Mouse (Mus musculus): ENCODE results near the gene Kif26b. TPM values are rescaled to one million over a fixed set of nuclear protein-coding genes. Genes with fewer than 3 reads are reported as not detected.

Kif26b gene
- polyA plus RNA-seq, 1 experiment from 2014 or later: 23.7 TPM

DNA sequence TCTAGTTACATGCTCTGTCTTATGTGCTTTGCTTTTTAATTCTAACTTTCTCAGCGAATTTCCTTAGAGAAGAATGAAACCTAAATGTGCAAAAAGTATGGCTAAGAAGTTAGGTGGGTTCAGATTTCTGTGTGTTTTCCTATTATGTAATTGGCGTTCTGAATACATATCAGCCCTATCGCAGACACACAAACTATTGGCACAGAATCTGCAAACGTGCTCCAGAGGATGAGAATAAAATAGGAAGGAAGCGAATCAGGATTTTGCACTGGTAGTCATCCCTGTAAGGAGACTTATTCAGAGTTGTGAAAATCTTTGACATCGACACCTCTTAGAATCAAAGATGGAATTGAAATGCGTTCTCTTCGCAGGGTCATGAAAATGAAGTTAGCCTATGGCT lies 270.0 kb downstream of the Kif26b start:
- H3K27ac ChIP-seq (replicated peaks; ENCODE audit: low read depth, low read length): no peak overlapping the region; the same call in 1 of the 2 replicates
- 85% methylated on average over 8 of the region's 8 CpGs for WGBS
- H3K27me3 ChIP-seq (ENCODE audit: control insufficient read depth, insufficient read depth, low read length): no peaks in the 10 kb centered on the region
- H3K4me2 ChIP-seq (ENCODE audit: low read depth, severe bottlenecking): no peak overlapping the region
- ATAC-seq (ENCODE audit: insufficient number of reproducible peaks, low FRiP score, low TSS enrichment, low read depth): no peak
- H3K9me3 ChIP-seq (ENCODE audit: control insufficient read depth, low read length): no peaks in the 10 kb centered on the region
- H3K4me1 ChIP-seq (ENCODE audit: control insufficient read depth, insufficient read depth, low read length): peaks cover 27% of the 10 kb centered on the region
- H3K9ac ChIP-seq (ENCODE audit: low read length): no peak overlapping the region
- no peaks in the 10 kb centered on the region for H3K36me3 ChIP-seq (ENCODE audit: control insufficient read depth, insufficient read depth, low read length)
- no peak overlapping the region for H3K4me3 ChIP-seq (ENCODE audit: low read depth, low read length)
- no peak for DNase-seq (ENCODE audit: low spot score)

DNA sequence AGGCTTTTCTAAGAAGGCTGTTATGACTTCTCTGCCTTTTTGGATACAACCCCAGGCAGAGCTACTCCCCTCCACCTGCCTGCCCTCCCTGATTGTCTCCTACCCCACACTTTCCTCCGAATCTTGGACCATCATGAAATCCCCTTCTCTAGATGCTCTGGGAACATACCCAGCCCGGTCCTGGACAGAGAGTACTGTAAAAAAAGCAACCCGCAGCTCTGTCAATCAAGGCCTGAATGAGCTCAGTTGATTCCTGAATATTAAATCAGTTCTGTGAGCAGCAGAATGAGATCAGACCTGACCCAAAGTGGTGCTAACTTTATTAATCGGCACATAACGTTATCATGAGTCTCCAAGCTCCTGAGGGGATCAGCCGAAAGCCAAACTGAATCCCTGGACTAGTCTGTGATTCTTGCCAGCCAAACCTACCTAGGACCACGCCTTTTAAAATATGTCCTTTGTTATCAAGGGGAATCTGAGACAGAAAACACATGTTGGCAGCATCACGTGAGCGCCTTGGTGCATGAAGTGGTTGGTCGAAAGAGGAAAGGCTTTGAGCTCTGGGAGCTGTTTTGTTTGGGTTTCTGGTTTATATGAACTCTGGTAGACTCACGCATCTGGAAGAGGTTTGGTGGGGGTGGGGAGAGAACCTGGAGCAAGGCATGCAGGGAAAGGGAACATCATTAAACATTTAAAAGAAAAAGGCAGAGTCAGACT lies 271.1 kb downstream of the Kif26b start:
- H3K4me2 ChIP-seq (ENCODE audit: low read depth, severe bottlenecking): peak overlapping the region; percentile 16; the same call in 1 of the 2 replicates
- H3K4me1 ChIP-seq (ENCODE audit: control insufficient read depth, insufficient read depth, low read length): peaks cover 27% of the 10 kb centered on the region
- H3K4me3 ChIP-seq (ENCODE audit: low read depth, low read length): no peak overlapping the region
- peak overlapping the region; percentile 85 for H3K27ac ChIP-seq (replicated peaks; ENCODE audit: low read depth, low read length)
- no peaks in the 10 kb centered on the region for H3K9me3 ChIP-seq (ENCODE audit: control insufficient read depth, low read length)
- no peaks in the 10 kb centered on the region for H3K27me3 ChIP-seq (ENCODE audit: control insufficient read depth, insufficient read depth, low read length)
- ATAC-seq (ENCODE audit: insufficient number of reproducible peaks, low FRiP score, low TSS enrichment, low read depth): peak; percentile 41; the same call in 1 of the 2 replicates
- H3K36me3 ChIP-seq (ENCODE audit: control insufficient read depth, insufficient read depth, low read length): no peaks in the 10 kb centered on the region
- H3K9ac ChIP-seq (ENCODE audit: low read length): peak overlapping the region; percentile 23; the same call in 1 of the 2 replicates
- 43% methylated on average over 11 of the region's 11 CpGs for WGBS
- DNase-seq (ENCODE audit: low spot score): peak; percentile 77

DNA sequence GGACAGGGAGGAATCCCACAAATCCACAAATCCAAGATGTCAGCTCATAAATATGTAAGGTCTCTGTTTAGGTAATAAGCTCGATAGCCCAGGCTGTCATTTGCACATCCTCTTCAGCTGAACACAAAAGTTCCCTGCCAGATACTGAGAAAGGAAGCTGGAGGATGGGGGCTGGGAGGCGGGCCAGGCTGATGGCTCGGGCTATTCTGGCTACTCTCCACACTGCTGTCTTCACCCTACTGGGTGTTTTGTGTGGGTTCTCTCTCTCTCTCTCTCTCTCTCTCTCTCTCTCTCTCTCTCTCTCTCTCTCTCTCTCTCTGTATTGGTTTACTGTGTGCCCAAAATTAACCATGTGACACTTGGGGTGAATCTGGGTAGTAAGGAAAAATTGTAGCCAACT lies 274.2 kb downstream of the Kif26b start:
- Histone ChIP-seq H3K36me3 (ENCODE audit: control insufficient read depth, insufficient read depth, low read length) (no peaks in the 10 kb centered on the region), H3K4me3 (ENCODE audit: low read depth, low read length) (no peak overlapping the region), H3K27ac (replicated peaks; ENCODE audit: low read depth, low read length) (no peak overlapping the region), H3K27me3 (ENCODE audit: control insufficient read depth, insufficient read depth, low read length) (no peaks in the 10 kb centered on the region), H3K4me1 (ENCODE audit: control insufficient read depth, insufficient read depth, low read length) (peaks cover 21% of the 10 kb centered on the region), H3K4me2 (ENCODE audit: low read depth, severe bottlenecking) (no peak overlapping the region), H3K9ac (ENCODE audit: low read length) (no peak overlapping the region), H3K9me3 (ENCODE audit: control insufficient read depth, low read length) (no peaks in the 10 kb centered on the region)
- ATAC-seq (ENCODE audit: insufficient number of reproducible peaks, low FRiP score, low TSS enrichment, low read depth): no peak
- no peak for DNase-seq (ENCODE audit: low spot score)
- WGBS: 70% methylated on average over 3 of the region's 3 CpGs

DNA sequence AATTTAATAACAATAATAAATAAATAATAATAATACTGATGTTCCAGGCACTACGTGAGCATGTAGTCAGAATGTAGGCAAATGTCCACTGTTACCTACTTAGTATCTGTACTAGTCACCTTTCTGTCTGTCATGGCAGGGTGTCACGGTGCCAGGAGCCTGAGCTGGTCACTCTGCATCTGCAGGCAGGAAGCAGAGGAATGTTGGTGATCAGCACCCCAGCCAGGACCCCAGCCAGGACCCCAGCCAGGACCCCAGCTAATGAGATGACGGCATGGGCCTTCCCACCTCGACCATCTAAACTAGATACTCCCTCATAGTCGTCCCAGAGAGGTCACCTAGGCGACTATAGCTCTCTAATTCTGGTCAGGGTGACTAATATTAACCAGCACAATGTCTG lies 288.6 kb downstream of the Kif26b start:
- Histone ChIP-seq H3K9ac (ENCODE audit: low read length) (no peak overlapping the region), H3K27me3 (ENCODE audit: control insufficient read depth, insufficient read depth, low read length) (no peaks in the 10 kb centered on the region), H3K4me3 (ENCODE audit: low read depth, low read length) (no peak overlapping the region), H3K36me3 (ENCODE audit: control insufficient read depth, insufficient read depth, low read length) (no peaks in the 10 kb centered on the region), H3K27ac (replicated peaks; ENCODE audit: low read depth, low read length) (no peak overlapping the region), H3K9me3 (ENCODE audit: control insufficient read depth, low read length) (no peaks in the 10 kb centered on the region), H3K4me2 (ENCODE audit: low read depth, severe bottlenecking) (no peak overlapping the region), H3K4me1 (ENCODE audit: control insufficient read depth, insufficient read depth, low read length) (peaks cover 14% of the 10 kb centered on the region; the same call in 1 of the 2 replicates)
- WGBS: 73% methylated on average over 6 of the region's 6 CpGs
- no peak for DNase-seq (ENCODE audit: low spot score)
- no peak for ATAC-seq (ENCODE audit: insufficient number of reproducible peaks, low FRiP score, low TSS enrichment, low read depth)

DNA sequence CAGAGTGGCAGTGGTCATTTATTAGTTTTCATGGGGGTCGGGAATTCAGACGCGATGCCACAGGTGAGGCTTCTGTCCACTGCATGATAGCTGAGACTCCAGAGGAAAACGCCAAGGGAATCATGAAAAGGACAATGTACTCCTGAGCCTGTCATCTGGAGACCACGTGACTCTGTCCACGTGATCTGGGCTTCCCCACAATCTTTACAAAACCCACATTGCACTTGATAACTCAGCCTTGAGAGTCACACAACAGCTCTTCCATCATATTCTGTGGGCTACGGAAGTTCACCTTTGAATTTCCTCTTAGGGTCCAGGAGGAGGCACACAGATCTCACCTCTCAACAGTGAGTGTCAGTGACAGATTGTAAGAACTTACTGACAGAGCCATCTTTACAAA lies 290.1 kb downstream of the Kif26b start:
- Histone ChIP-seq H3K4me1 (ENCODE audit: control insufficient read depth, insufficient read depth, low read length) (peaks cover 14% of the 10 kb centered on the region; the same call in 1 of the 2 replicates), H3K9me3 (ENCODE audit: control insufficient read depth, low read length) (no peaks in the 10 kb centered on the region), H3K27ac (replicated peaks; ENCODE audit: low read depth, low read length) (no peak overlapping the region), H3K4me3 (ENCODE audit: low read depth, low read length) (no peak overlapping the region), H3K36me3 (ENCODE audit: control insufficient read depth, insufficient read depth, low read length) (no peaks in the 10 kb centered on the region), H3K4me2 (ENCODE audit: low read depth, severe bottlenecking) (no peak overlapping the region), H3K9ac (ENCODE audit: low read length) (no peak overlapping the region), H3K27me3 (ENCODE audit: control insufficient read depth, insufficient read depth, low read length) (no peaks in the 10 kb centered on the region)
- 78% methylated on average over 7 of the region's 7 CpGs for WGBS
- no peak for DNase-seq (ENCODE audit: low spot score)
- no peak for ATAC-seq (ENCODE audit: insufficient number of reproducible peaks, low FRiP score, low TSS enrichment, low read depth)

DNA sequence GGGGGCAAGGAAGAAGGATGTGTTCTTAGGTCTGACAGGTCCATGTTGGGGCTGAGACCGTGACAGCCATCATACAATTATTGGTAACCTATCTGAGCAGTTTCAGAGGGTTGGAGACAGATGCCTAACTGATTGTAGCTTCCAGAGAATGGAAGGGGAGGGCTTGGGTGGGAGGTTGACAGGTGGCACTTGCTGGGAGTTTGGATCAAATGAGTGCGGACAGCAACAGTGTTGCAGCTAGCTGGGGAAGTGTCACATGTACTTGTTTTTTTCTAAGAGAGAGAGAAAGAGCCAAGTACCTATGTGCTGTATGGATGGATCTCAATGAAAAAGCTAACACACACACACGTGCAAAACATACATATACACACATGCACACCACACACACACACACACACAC lies 291.2 kb downstream of the Kif26b start:
- no peak overlapping the region; the same call in 1 of the 2 replicates for H3K27ac ChIP-seq (replicated peaks; ENCODE audit: low read depth, low read length)
- H3K27me3 ChIP-seq (ENCODE audit: control insufficient read depth, insufficient read depth, low read length): no peaks in the 10 kb centered on the region
- ATAC-seq (ENCODE audit: insufficient number of reproducible peaks, low FRiP score, low TSS enrichment, low read depth): no peak
- H3K4me1 ChIP-seq (ENCODE audit: control insufficient read depth, insufficient read depth, low read length): peaks cover 14% of the 10 kb centered on the region; the same call in 1 of the 2 replicates
- no peak overlapping the region for H3K4me3 ChIP-seq (ENCODE audit: low read depth, low read length)
- H3K36me3 ChIP-seq (ENCODE audit: control insufficient read depth, insufficient read depth, low read length): no peaks in the 10 kb centered on the region
- H3K4me2 ChIP-seq (ENCODE audit: low read depth, severe bottlenecking): no peak overlapping the region
- no peaks in the 10 kb centered on the region for H3K9me3 ChIP-seq (ENCODE audit: control insufficient read depth, low read length)
- WGBS: 86% methylated on average over 3 of the region's 3 CpGs
- H3K9ac ChIP-seq (ENCODE audit: low read length): no peak overlapping the region
- no peak for DNase-seq (ENCODE audit: low spot score)

DNA sequence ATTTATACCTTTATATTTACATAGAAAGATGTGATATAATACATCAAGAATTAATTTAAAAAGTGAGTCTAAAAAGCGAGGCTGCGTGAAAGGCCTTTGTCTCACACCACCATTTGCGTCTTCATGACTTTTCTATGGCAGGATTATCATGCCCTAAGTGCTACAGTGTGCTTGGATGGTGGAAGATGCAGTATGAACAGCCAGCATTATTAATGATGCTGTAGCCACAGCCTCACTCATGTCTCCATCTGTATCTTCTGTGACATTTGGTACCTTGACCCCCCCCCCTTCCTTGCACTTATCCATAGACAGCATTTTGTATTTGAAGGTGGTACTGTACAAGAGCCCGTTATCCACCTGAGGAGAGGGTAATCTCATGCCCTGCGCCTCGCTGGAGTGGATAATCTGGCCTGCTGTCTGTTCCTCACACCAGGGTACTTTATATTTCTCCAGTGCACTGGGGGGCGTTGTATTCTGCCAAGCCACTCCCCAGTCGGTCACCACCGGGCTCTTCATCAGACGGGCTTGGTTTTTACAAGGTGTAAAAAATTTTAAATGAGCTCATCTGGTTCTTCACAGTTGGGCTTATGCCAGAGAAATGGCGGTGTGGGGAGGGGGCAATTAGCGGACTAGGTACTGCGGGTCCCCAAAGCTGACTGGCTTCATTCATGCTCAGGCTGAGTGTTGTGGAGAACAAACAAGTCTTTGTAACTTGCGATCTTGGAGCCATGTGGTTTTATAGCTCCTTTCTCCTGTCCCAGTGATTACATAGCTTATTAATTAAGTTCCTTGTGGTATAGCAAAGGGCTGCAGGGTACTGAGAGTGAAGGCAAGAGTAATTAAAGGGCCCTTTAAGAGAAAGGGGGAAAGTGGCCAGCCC lies 291.9 kb downstream of the Kif26b start:
- no peaks in the 10 kb centered on the region for H3K27me3 ChIP-seq (ENCODE audit: control insufficient read depth, insufficient read depth, low read length)
- H3K9me3 ChIP-seq (ENCODE audit: control insufficient read depth, low read length): no peaks in the 10 kb centered on the region
- H3K9ac ChIP-seq (ENCODE audit: low read length): no peak overlapping the region
- ATAC-seq (ENCODE audit: insufficient number of reproducible peaks, low FRiP score, low TSS enrichment, low read depth) (peak; percentile 87), DNase-seq (ENCODE audit: low spot score) (peak; percentile 77)
- no peak overlapping the region for H3K4me3 ChIP-seq (ENCODE audit: low read depth, low read length)
- H3K36me3 ChIP-seq (ENCODE audit: control insufficient read depth, insufficient read depth, low read length): no peaks in the 10 kb centered on the region
- WGBS: 46% methylated on average over 14 of the region's 14 CpGs
- H3K4me2 ChIP-seq (ENCODE audit: low read depth, severe bottlenecking): no peak overlapping the region
- peaks cover 14% of the 10 kb centered on the region; the same call in 1 of the 2 replicates for H3K4me1 ChIP-seq (ENCODE audit: control insufficient read depth, insufficient read depth, low read length)
- peak overlapping the region; percentile 68 for H3K27ac ChIP-seq (replicated peaks; ENCODE audit: low read depth, low read length)

DNA sequence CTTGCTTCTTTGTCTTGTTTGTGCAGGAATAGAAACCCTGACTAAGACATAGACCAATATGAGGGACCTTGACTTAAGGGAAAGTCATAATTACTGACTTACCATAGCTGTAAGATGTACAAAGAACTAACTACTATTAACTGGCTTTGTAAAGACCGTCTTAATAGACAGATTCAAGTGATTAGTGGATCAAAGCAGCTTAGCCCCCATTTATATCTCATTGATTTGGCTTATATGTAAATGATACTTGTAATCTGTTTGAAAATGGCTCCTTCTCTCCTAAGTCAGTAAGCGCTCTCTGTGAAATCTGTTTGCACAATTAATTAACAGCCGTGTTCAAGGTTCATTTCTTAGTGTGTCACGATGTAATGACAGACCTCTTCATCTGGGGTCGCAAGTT lies 295.9 kb downstream of the Kif26b start:
- 84% methylated on average over 5 of the region's 5 CpGs for WGBS
- ATAC-seq (ENCODE audit: insufficient number of reproducible peaks, low FRiP score, low TSS enrichment, low read depth): no peak
- no peaks in the 10 kb centered on the region for H3K36me3 ChIP-seq (ENCODE audit: control insufficient read depth, insufficient read depth, low read length)

More for the DNA sequence above, 295.9 kb downstream of the Kif26b start:
- H3K27me3 ChIP-seq (ENCODE audit: control insufficient read depth, insufficient read depth, low read length): no peaks in the 10 kb centered on the region
- no peak overlapping the region for H3K4me2 ChIP-seq (ENCODE audit: low read depth, severe bottlenecking)
- no peak overlapping the region for H3K9ac ChIP-seq (ENCODE audit: low read length)
- DNase-seq (ENCODE audit: low spot score): no peak
- H3K4me3 ChIP-seq (ENCODE audit: low read depth, low read length): no peak overlapping the region
- peaks cover 7% of the 10 kb centered on the region; the same call in 1 of the 2 replicates for H3K4me1 ChIP-seq (ENCODE audit: control insufficient read depth, insufficient read depth, low read length)
- no peak overlapping the region for H3K27ac ChIP-seq (replicated peaks; ENCODE audit: low read depth, low read length)
- H3K9me3 ChIP-seq (ENCODE audit: control insufficient read depth, low read length): no peaks in the 10 kb centered on the region

All from limb, embryonic 11.5 days (tissue).